Mouse (Mus musculus): ENCODE measurements around the gene Josd1.

DNA sequence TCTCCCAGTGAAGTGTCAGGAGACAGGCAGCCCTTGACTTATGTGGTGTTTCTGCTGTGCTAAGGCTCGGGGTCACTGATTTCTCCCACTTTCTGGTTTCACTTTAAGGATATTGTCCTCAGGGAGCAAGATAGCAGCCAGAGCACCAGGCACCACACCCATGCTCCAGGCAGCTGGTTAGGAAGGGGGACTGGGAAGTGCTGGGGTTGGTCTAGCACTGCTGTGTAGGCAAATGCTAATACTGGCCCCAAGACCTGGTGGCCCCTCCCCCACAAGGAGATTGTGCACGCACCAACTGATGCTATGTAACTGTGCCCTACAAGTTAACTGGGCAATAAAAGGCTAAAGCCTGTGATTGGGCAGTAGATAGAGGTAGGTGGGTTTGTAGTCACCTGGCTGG, 57.2 kb downstream of the Josd1 start:
- TF ChIP-seq POLR2A (IDR thresholded peaks at IDR 0.05; ENCODE audit: extremely low read depth, insufficient read depth, low read length), result no peak
- TF ChIP-seq CTCF (IDR thresholded peaks at IDR 0.05; ENCODE audit: extremely low read depth, insufficient read depth, low read length), result no peak
